Mouse (Mus musculus): ENCODE measurements around the gene Slc1a4. TPM values are rescaled to one million over a fixed set of nuclear protein-coding genes. Genes with fewer than 3 reads are reported as not detected.
A peak's percentile ranks its signal among the peaks of the same experiment; 100 is the strongest.

Gene Slc1a4
- polyA plus RNA-seq, 1 experiment from 2014 or later = 13.5 TPM

DNA sequence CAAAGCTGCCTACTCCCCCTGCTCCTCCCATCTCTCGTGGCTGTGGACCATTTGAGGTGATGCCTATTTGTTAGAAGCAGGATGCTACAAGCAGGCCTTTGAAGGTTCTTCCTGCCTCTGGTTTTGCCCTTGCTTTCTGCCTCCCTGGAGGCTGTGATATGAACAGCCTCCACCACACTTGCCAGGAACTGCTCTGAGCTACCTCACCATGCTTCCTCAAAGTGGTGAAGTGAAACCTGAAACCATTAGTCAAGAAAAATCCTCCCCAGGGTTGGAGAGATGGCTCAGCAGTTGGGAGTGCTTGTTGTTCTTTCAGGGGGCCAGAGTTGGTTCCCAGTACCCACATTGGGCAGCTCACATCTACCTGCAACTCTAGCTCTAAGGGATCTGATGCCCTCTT is 9.1 kb upstream of the Slc1a4 start:
- H3K4me1 ChIP-seq = no peaks in the 10 kb centered on the region
- H3K36me3 ChIP-seq (replicated peaks) = no peaks in the 10 kb centered on the region
- H3K27me3 ChIP-seq (replicated peaks; ENCODE audit: low read depth, poor library complexity, severe bottlenecking) = no peaks in the 10 kb centered on the region
- no peaks in the 10 kb centered on the region for H3K9me3 ChIP-seq
- WGBS = 71% methylated on average over 1 of the region's 1 CpGs
- no peak overlapping the region for H3K4me3 ChIP-seq
- DNase-seq (ENCODE audit: low spot score) = no peak
- H3K27ac ChIP-seq (replicated peaks) = no peak overlapping the region

DNA sequence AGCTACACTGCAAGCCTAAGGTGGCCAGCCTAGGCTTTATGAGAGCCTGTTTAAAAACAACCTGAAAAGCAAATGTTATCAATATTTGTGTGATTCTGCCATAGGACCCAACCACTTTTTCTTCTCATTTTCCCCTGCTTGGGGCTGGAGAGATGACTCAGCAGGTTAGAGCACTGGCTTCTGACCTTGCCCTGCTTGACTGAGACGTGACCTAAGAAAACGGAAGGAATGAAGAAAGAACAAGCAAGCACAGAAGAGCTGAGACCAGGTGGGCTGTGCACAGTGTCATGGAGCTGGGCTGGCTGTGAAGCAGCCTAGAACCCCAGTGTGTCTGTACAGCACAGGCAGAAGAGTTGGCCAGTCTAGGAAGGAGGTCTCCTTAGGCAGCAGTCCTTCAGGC is 6.2 kb upstream of the Slc1a4 start:
- H3K36me3 ChIP-seq (replicated peaks) = no peaks in the 10 kb centered on the region
- H3K27ac ChIP-seq (replicated peaks) = no peak overlapping the region
- H3K4me3 ChIP-seq = no peak overlapping the region
- H3K9me3 ChIP-seq = no peaks in the 10 kb centered on the region
- DNase-seq (ENCODE audit: low spot score) = no peak
- WGBS = 65% methylated on average over 2 of the region's 2 CpGs
- peaks cover 4% of the 10 kb centered on the region for H3K4me1 ChIP-seq
- no peaks in the 10 kb centered on the region for H3K27me3 ChIP-seq (replicated peaks; ENCODE audit: low read depth, poor library complexity, severe bottlenecking)

DNA sequence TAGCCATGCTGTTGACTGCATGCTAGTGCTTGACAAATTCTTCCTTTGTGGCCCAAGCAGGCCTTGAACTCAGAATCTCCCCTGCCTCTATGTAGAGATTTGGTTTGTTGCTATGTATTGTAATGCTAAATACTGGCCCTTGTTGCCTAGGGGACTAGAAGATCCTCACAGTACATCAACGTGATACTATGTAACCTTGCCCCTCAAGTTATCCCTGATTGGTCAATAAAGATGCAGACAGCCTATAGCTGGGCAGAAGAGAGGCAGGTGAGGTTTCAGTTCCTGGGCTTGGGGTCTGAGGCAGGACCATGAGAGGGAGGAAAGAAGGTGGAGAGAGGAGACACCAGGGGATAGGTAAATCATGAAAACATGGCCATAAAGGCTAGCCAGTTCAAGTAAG is 1.8 kb upstream of the Slc1a4 start:
- H3K36me3 ChIP-seq (replicated peaks) = no peaks in the 10 kb centered on the region
- 20% methylated on average over 1 of the region's 1 CpGs for WGBS
- no peaks in the 10 kb centered on the region for H3K27me3 ChIP-seq (replicated peaks; ENCODE audit: low read depth, poor library complexity, severe bottlenecking)
- no peak overlapping the region for H3K27ac ChIP-seq (replicated peaks)
- no peak overlapping the region for H3K4me3 ChIP-seq
- H3K4me1 ChIP-seq = peaks cover 31% of the 10 kb centered on the region
- no peak for DNase-seq (ENCODE audit: low spot score)
- no peaks in the 10 kb centered on the region for H3K9me3 ChIP-seq

DNA sequence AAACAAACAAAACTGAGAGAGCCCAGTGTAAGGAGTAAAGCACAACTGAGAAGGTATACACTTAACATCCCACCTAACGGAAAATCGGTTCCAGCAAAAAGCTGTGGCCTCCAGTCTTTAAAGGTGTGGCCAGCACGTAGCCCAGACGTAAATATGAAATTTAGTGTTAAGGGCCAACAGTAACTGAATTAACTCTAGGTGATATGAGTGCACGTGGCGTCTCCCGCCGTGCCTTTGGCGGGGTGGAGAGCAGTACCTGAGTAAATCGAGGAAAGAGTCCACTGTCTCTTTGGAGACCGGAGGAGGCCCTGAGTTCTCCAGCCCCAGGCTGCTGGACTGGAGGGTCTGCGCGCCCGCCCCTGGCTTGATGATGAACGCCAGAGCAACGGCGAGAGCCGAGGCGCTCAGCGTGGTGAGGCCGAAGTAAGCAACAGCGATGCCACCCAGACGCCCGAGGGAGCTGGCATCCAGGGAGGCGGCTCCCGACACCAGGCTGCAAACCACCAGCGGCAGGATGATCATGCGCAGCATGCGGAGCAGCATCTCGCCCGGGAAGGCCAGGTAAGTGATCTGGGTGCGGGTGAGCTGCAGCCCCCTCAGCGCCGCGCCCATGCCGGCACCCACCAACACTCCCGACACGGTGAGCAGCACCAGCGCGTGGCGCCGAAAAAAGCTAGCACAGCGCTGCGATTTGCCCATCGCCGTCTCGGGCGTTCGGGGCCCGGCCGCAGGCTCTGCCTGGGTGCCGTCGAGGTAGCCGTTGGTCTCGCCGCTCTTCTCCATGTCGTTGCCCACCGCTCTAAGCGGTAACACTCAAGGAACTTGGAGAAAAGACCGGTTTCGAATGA is 599 bp downstream of the Slc1a4 start:
- no peak for DNase-seq (ENCODE audit: low spot score)
- Histone ChIP-seq H3K4me1 (peaks cover 31% of the 10 kb centered on the region), H3K4me3 (peak overlapping the region; percentile 66), H3K9me3 (no peaks in the 10 kb centered on the region), H3K36me3 (replicated peaks) (no peaks in the 10 kb centered on the region), H3K27me3 (replicated peaks; ENCODE audit: low read depth, poor library complexity, severe bottlenecking) (no peaks in the 10 kb centered on the region), H3K27ac (replicated peaks) (peak overlapping the region; percentile 87)
- WGBS = 2% methylated on average over 61 of the region's 61 CpGs

DNA sequence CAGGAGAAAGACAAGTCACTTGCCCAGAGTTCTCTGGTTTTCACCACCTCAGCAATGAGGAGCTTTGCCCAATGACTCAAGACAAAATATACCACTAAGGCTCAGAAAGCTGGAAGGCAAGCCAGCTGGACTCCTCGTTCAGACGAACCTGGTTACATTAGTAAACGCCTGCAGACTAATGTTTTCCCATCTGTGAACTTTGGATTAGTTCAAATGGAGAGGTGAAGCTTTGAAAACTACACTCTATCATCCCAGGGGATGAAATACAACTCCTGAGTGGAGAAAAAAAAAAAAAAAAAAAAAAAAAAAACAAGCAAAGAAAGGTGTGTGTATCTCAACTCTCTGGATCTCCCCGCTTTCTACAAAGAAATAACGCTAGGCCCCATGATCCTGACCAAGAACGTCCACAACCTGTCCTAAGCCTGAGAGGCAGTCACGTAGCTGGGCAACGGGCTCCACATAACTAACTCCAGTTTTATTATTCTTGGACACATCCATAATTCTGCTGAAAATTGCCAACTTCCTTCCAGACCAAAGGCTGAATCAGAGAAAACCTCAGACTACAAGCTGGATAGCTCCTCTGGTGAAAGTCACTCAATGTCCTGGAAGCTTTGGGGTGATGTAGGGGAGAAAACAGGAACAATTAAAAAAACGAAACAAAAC is 1.4 kb downstream of the Slc1a4 start:
- H3K27ac ChIP-seq (replicated peaks) = no peak overlapping the region
- H3K36me3 ChIP-seq (replicated peaks) = no peaks in the 10 kb centered on the region
- DNase-seq (ENCODE audit: low spot score) = peak; percentile 16
- H3K4me1 ChIP-seq = peaks cover 37% of the 10 kb centered on the region
- no peaks in the 10 kb centered on the region for H3K9me3 ChIP-seq
- 41% methylated on average over 9 of the region's 9 CpGs for WGBS
- no peaks in the 10 kb centered on the region for H3K27me3 ChIP-seq (replicated peaks; ENCODE audit: low read depth, poor library complexity, severe bottlenecking)
- peak overlapping the region; percentile 66 for H3K4me3 ChIP-seq

DNA sequence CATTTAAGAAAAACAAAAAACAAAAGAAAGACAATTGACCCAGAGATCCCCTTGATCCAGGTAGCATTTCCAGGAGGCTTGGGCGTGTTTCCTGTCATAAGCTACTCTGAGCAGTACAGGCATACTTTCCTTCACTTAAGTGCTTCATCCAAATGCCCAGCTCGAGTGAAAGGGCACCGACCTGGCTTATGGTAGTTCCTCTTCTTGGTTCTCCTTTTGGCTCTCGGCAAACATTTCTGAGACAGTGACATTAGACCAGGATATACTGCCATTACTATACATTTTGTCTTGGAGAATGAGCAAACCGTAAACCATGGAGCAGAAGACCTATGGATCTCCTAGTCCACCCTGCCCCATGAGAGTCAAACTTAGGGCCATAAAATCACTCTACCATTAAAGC is 2.8 kb downstream of the Slc1a4 start:
- Histone ChIP-seq H3K4me3 (no peak overlapping the region), H3K27ac (replicated peaks) (no peak overlapping the region), H3K4me1 (peaks cover 37% of the 10 kb centered on the region), H3K9me3 (no peaks in the 10 kb centered on the region), H3K36me3 (replicated peaks) (no peaks in the 10 kb centered on the region), H3K27me3 (replicated peaks; ENCODE audit: low read depth, poor library complexity, severe bottlenecking) (no peaks in the 10 kb centered on the region)
- WGBS = 87% methylated on average over 5 of the region's 5 CpGs
- no peak for DNase-seq (ENCODE audit: low spot score)

DNA sequence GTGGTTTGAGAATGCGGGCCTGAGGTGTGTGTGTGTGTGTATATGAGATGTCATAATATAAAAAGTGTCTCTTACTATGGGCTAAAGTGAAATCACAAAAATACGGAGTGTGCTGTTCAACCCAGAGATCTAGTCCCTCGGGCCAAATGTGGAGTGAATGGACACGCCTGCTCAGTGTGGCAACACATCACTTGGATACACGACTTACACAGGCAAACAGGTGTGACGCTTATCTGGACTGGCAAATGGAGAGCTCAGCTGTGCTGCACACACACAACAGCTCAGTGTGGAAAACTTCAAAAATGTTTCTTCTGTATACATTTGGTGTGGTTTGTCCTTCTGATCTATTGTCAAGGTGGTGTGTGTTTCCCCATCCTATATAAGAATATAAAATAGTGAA is 3.7 kb downstream of the Slc1a4 start:
- peaks cover 33% of the 10 kb centered on the region for H3K4me1 ChIP-seq

DNA sequence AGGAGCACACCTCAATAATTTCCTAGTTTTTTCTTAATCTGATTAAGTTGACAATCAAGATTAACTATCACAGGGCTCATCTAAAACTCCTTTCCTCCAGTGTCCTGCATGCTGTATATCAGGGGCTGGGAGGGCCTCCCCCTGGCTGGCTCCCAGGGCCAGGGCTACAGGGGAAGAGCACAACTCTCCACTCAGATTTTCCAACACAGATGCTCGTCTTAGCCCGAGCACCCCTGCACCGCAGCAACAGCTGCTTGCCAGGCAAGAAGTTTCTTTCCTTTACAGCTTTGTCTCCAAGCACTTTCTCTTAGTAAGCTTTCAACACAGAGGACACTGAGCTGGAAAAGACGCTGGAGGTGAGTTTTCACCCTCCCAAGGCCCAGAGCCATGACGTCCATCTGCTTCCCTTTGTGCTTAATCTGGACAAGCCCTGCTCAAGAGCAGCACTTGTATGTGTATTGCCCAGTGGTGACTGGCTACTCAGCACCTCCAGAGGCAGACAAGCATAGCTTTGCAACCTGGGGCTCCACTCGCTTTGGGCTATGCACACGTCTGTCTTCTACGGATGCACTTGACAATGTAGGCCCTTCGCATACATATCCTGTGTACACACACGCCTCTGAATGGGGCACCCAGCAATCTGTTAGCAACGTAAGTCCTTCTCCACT is 6.1 kb downstream of the Slc1a4 start:
- WGBS = 84% methylated on average over 11 of the region's 11 CpGs

More for the DNA sequence above, 3.7 kb downstream of the Slc1a4 start:
- Histone ChIP-seq H3K36me3 (replicated peaks) (no peaks in the 10 kb centered on the region), H3K9me3 (no peaks in the 10 kb centered on the region), H3K4me3 (no peak overlapping the region), H3K27ac (replicated peaks) (no peak overlapping the region), H3K27me3 (replicated peaks; ENCODE audit: low read depth, poor library complexity, severe bottlenecking) (no peaks in the 10 kb centered on the region)
- WGBS = 91% methylated on average over 6 of the region's 6 CpGs
- no peak for DNase-seq (ENCODE audit: low spot score)

DNA sequence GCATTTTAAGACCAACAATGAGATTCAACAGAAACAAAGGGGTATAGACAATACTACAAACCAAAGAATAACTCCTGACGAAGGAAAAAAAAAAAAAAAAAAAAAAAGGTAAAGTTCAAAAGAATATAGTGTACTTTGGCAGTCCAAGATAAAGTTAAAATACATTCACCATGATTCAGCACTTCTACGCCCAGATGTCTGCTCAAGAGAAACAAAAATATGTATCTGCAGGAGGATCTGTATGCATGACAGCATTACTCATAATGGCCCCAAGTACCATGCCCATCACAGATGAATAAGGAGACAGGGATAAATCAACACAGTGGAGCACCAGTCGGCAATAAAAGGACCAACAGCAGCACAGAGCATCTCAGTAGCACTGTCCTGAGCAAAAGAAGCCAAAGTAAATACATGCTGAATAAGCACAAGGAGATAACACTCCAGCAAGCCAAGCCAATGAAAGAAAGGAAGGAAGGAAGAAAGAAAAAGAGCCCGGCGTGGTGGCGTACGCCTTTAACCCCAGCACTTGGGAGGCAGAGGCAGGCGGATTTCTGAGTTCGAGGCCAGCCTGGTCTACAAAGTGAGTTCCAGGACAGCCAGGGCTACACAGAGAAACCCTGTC is 7.3 kb downstream of the Slc1a4 start:
- Histone ChIP-seq H3K4me1 (peaks cover 9% of the 10 kb centered on the region), H3K27ac (replicated peaks) (no peak overlapping the region), H3K9me3 (no peaks in the 10 kb centered on the region), H3K27me3 (replicated peaks; ENCODE audit: low read depth, poor library complexity, severe bottlenecking) (no peaks in the 10 kb centered on the region), H3K4me3 (no peak overlapping the region), H3K36me3 (replicated peaks) (no peaks in the 10 kb centered on the region)
- WGBS = 90% methylated on average over 9 of the region's 9 CpGs
- DNase-seq (ENCODE audit: low spot score) = no peak

More for the DNA sequence above, 6.1 kb downstream of the Slc1a4 start:
- no peaks in the 10 kb centered on the region for H3K36me3 ChIP-seq (replicated peaks)
- H3K27ac ChIP-seq (replicated peaks) = no peak overlapping the region
- no peak for DNase-seq (ENCODE audit: low spot score)
- peaks cover 21% of the 10 kb centered on the region for H3K4me1 ChIP-seq
- H3K9me3 ChIP-seq = no peaks in the 10 kb centered on the region
- no peak overlapping the region for H3K4me3 ChIP-seq
- no peaks in the 10 kb centered on the region for H3K27me3 ChIP-seq (replicated peaks; ENCODE audit: low read depth, poor library complexity, severe bottlenecking)

DNA sequence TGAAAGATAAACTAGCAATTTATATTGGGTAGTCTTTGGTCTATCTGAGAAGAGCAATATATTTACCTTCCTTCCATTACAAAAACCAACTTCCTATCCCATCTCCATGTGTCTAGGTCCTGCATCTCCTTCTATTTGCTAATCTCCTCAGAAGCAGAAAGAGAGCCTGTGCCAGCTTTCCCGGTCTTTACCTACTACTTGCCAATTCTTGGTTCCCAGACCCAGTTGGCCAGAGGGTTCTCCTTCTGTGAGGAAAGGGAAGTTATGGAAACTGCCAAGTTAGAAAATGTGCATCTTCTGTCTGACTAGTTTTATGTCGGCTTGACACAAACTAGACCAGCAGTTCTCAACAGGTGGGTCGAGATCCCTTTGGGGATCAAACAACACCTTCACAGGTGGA is 8.5 kb downstream of the Slc1a4 start:
- no peaks in the 10 kb centered on the region for H3K9me3 ChIP-seq
- H3K36me3 ChIP-seq (replicated peaks) = no peaks in the 10 kb centered on the region
- 91% methylated on average over 3 of the region's 3 CpGs for WGBS
- no peak overlapping the region for H3K27ac ChIP-seq (replicated peaks)
- no peak for DNase-seq (ENCODE audit: low spot score)
- no peak overlapping the region for H3K4me3 ChIP-seq
- H3K4me1 ChIP-seq = peaks cover 15% of the 10 kb centered on the region
- no peaks in the 10 kb centered on the region for H3K27me3 ChIP-seq (replicated peaks; ENCODE audit: low read depth, poor library complexity, severe bottlenecking)

DNA sequence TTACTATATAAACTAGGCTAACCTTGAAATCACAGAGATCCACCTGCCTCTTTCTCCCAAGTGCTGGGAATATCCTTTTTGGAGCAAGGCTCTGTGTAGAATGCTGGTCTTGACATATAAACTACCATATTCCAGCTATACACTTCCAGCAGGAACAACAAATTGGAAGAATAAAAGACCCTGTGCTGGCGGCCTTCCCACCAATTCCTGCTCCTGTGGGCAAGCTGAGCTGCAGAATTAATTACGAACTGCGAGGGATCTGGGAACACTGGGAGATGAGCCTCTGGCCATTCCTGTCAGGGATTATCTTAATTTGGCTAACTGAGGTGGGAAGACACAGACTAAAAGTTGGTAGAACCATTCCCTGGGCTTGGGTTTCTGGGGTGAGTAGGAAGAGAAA is 10.1 kb downstream of the Slc1a4 start:
- 71% methylated on average over 3 of the region's 3 CpGs for WGBS

DNA sequence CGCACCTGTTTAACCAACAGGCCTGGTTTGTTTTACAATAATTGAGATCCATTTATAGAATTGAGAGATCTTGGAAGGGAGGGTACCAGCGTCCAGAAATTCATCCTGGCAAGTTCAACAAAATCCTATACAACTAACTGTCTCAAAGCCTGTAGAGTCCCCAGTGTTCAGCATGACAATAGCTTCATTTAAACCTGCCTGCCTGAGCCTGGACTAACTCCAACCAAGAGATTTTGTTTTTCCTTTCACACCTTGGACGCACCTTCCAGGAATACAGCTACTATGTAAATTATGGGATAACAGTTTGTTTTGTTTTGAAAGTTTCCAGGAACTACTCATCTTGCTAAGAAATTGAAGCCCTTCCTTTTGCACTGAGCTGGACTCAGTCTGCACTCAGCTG is 11.9 kb downstream of the Slc1a4 start:
- H3K9me3 ChIP-seq = no peaks in the 10 kb centered on the region
- no peak for DNase-seq (ENCODE audit: low spot score)
- no peaks in the 10 kb centered on the region for H3K27me3 ChIP-seq (replicated peaks; ENCODE audit: low read depth, poor library complexity, severe bottlenecking)
- H3K4me1 ChIP-seq = peaks cover 15% of the 10 kb centered on the region
- H3K27ac ChIP-seq (replicated peaks) = no peak overlapping the region
- H3K4me3 ChIP-seq = no peak overlapping the region
- H3K36me3 ChIP-seq (replicated peaks) = peaks cover 5% of the 10 kb centered on the region; the same call in 1 of the 2 replicates
- WGBS = 86% methylated on average over 3 of the region's 3 CpGs

More for the DNA sequence above, 10.1 kb downstream of the Slc1a4 start:
- H3K9me3 ChIP-seq = no peaks in the 10 kb centered on the region
- H3K4me3 ChIP-seq = no peak overlapping the region
- no peak overlapping the region for H3K27ac ChIP-seq (replicated peaks)
- H3K27me3 ChIP-seq (replicated peaks; ENCODE audit: low read depth, poor library complexity, severe bottlenecking) = no peaks in the 10 kb centered on the region
- no peak for DNase-seq (ENCODE audit: low spot score)
- H3K4me1 ChIP-seq = peaks cover 21% of the 10 kb centered on the region
- no peaks in the 10 kb centered on the region for H3K36me3 ChIP-seq (replicated peaks)

All from embryonic facial prominence, embryonic 10.5 days (tissue).